Mouse (Mus musculus): ENCODE measurements around the gene Zfp39. TPM values are rescaled to one million over a fixed set of nuclear protein-coding genes. Genes with fewer than 3 reads are reported as not detected.
"Not testable (repeated sequence)": the region's sequence is repeated elsewhere in the genome, so short reads cannot be mapped to it uniquely, and the experiment has no call there.

Zfp39 gene
- polyA plus RNA-seq, 1 experiment from 2014 or later, result 7.9 TPM

DNA sequence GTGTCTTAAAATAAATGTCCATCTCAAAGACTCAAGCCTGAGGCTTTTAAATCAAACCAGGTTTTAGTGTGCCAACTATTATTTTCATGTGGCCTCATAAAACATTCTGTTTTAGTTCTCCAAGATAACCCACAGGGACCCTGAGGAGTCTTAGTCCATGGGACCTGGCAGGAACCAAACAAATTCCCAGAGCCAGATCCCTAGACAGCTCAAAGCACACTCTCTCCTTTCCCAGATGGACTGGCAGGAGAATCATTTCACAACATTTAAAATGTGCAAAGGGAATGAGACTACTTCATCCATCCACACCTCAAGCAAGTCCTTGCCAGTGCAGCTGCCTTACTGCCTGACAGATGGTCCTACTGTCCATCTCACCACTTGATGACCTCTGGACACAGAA, 65.1 kb downstream of the Zfp39 start, which contains the start of gene Olfr311:
Gene Olfr311 (plus strand): TSS at position 301 of the 400 bp plus-strand sequence.
- not testable (repeated sequence) for DNase-seq (ENCODE audit: low spot score)

Other genes starting within 250 kb of the Zfp39 start
- not detected in 2 replicates for gene Olfr322, start 245.4 kb downstream of the Zfp39 start, polyA plus RNA-seq (2015; fragmentation: Nextera tagmentation; extraction: Ambion mirVana)
- not detected in 2 replicates for gene Olfr320, start 223.1 kb downstream of the Zfp39 start, polyA plus RNA-seq (2015; fragmentation: Nextera tagmentation; extraction: Ambion mirVana)
- not detected in 2 replicates for gene Olfr319, start 205.1 kb downstream of the Zfp39 start, polyA plus RNA-seq (2015; fragmentation: Nextera tagmentation; extraction: Ambion mirVana)
- not detected in 2 replicates for gene Olfr318, start 180.2 kb downstream of the Zfp39 start, polyA plus RNA-seq (2015; fragmentation: Nextera tagmentation; extraction: Ambion mirVana)
- not detected in 2 replicates for gene Olfr317, start 165.0 kb downstream of the Zfp39 start, polyA plus RNA-seq (2015; fragmentation: Nextera tagmentation; extraction: Ambion mirVana)
- gene Olfr316, start 151.5 kb downstream of the Zfp39 start, polyA plus RNA-seq (2015; fragmentation: Nextera tagmentation; extraction: Ambion mirVana), result not detected in 2 replicates
- not detected in 2 replicates for gene Olfr315, start 131.0 kb downstream of the Zfp39 start, polyA plus RNA-seq (2015; fragmentation: Nextera tagmentation; extraction: Ambion mirVana)
- gene Olfr314, start 121.3 kb downstream of the Zfp39 start, polyA plus RNA-seq (2015; fragmentation: Nextera tagmentation; extraction: Ambion mirVana), result not detected in 2 replicates
- gene Fam183b, start 102.3 kb downstream of the Zfp39 start, polyA plus RNA-seq (2015; fragmentation: Nextera tagmentation; extraction: Ambion mirVana), result 1.5 and 2.2 TPM in 2 replicates
- 0.06 and 0.08 TPM in 2 replicates for gene Olfr313, start 89.2 kb downstream of the Zfp39 start, polyA plus RNA-seq (2015; fragmentation: Nextera tagmentation; extraction: Ambion mirVana)
- gene Olfr312, start 75.0 kb downstream of the Zfp39 start, polyA plus RNA-seq (2015; fragmentation: Nextera tagmentation; extraction: Ambion mirVana), result 0.03 TPM in 1 of 2 replicates, not detected in the other
- not detected in 2 replicates for gene Olfr311, start 65.0 kb downstream of the Zfp39 start, polyA plus RNA-seq (2015; fragmentation: Nextera tagmentation; extraction: Ambion mirVana)
- 19.2 and 20.6 TPM in 2 replicates for gene Gm12258, start 57.1 kb downstream of the Zfp39 start, polyA plus RNA-seq (2015; fragmentation: Nextera tagmentation; extraction: Ambion mirVana)
- 7.7 and 9.0 TPM in 2 replicates for gene 2810021J22Rik, start 37.0 kb downstream of the Zfp39 start, polyA plus RNA-seq (2015; fragmentation: Nextera tagmentation; extraction: Ambion mirVana)
- gene Btnl10, start 13.7 kb upstream of the Zfp39 start, polyA plus RNA-seq (2015; fragmentation: Nextera tagmentation; extraction: Ambion mirVana), result 0.09 TPM in 1 of 2 replicates, not detected in the other
- 245 and 268 TPM in 2 replicates for gene Rnf187, start 34.7 kb upstream of the Zfp39 start, polyA plus RNA-seq (2015; fragmentation: Nextera tagmentation; extraction: Ambion mirVana)
- gene Hist3h2ba, start 44.7 kb upstream of the Zfp39 start, polyA plus RNA-seq (2015; fragmentation: Nextera tagmentation; extraction: Ambion mirVana), result 50.8 and 57.5 TPM in 2 replicates
- gene Hist3h2a, start 50.5 kb upstream of the Zfp39 start, polyA plus RNA-seq (2015; fragmentation: Nextera tagmentation; extraction: Ambion mirVana), result 52.3 and 52.8 TPM in 2 replicates
- 0.29 and 0.44 TPM in 2 replicates for gene Trim17, start 50.5 kb upstream of the Zfp39 start, polyA plus RNA-seq (2015; fragmentation: Nextera tagmentation; extraction: Ambion mirVana)
- gene Trim11, start 73.9 kb upstream of the Zfp39 start, polyA plus RNA-seq (2015; fragmentation: Nextera tagmentation; extraction: Ambion mirVana), result 49.6 and 54.0 TPM in 2 replicates
- 0.04 and 0.13 TPM in 2 replicates for gene Obscn, start 232.2 kb upstream of the Zfp39 start, polyA plus RNA-seq (2015; fragmentation: Nextera tagmentation; extraction: Ambion mirVana)

All from thymus, postnatal 0 days (tissue).